Mouse (Mus musculus) liver, embryonic 14.5 days (tissue): Measurements from ENCODE around the gene Tmem170. TPM values are rescaled to one million over a fixed set of nuclear protein-coding genes. Genes with fewer than 3 reads are reported as not detected.

Experiments used
- ATAC-seq: fragments of 200-750 bp; cut with Nextera tagmentation; 2 replicates; pipeline ENCODE4 v1.8.0; 2017; ENCODE audit warnings: moderate number of reproducible peaks, mild to moderate bottlenecking, moderate library complexity; ENCODE audit not compliant: insufficient read depth
- DNase-seq, 3 experiments: peaks; one replicate each; pipeline ENCODE4 v3.0.0-alpha.2; 2012 to 2013; ENCODE audit warnings: low read depth in 3 of 3, low spot score in 3 of 3
- H3K27ac ChIP-seq: fragments of 300-500 bp; sonication (generic); 2 replicates; pipeline ENCODE4 v1.5.1; 2014; ENCODE audit warnings: moderate library complexity, mild to moderate bottlenecking, control low read depth, inconsistent platforms
- H3K27me3 ChIP-seq: fragments of 300-500 bp; sonication (generic); 2 replicates; pipeline ENCODE4 v1.6.1; 2014; ENCODE audit warnings: mild to moderate bottlenecking, low read length, moderate library complexity; ENCODE audit not compliant: control insufficient read depth, insufficient read depth
- H3K36me3 ChIP-seq: fragments of 300-500 bp; sonication (generic); replicated peaks from 2 replicates; pipeline ENCODE4 v1.6.1; 2014; ENCODE audit warnings: low read depth; ENCODE audit not compliant: control insufficient read depth, insufficient read depth
- H3K4me1 ChIP-seq, 2 experiments: fragments of 200-500 bp in 1 of 2; fragments of 300-500 bp in 1 of 2; sonication (generic) in 1 of 2; replicated peaks; 2 replicates each; pipeline ENCODE4 v1.6.1; 2012 to 2014; ENCODE audit warnings: antibody characterized with exemption in 1 of 2, inconsistent platforms in 1 of 2, low read length in 1 of 2; ENCODE audit not compliant: control insufficient read depth in 2 of 2, insufficient read depth in 2 of 2
- H3K4me2 ChIP-seq: fragments of 300-500 bp; sonication (generic); 2 replicates; pipeline ENCODE4 v1.6.1; 2014; ENCODE audit warnings: low read depth, mild to moderate bottlenecking, control low read depth, moderate library complexity
- H3K4me3 ChIP-seq, 2 experiments: fragments of 200-500 bp in 1 of 2; fragments of 300-500 bp in 1 of 2; sonication (generic) in 1 of 2; 2 replicates each; pipeline ENCODE4 v1.5.1; 2012 to 2014; ENCODE audit warnings: low read depth in 2 of 2, low read length in 2 of 2, mild to moderate bottlenecking in 2 of 2, control low read depth in 1 of 2, inconsistent platforms in 1 of 2, moderate library complexity in 1 of 2; ENCODE audit not compliant: insufficient read depth in 1 of 2
- H3K9ac ChIP-seq: fragments of 300-500 bp; sonication (generic); replicated peaks from 2 replicates; pipeline ENCODE4 v1.6.1; 2014; ENCODE audit warnings: mild to moderate bottlenecking, control low read depth, moderate library complexity
- H3K9me3 ChIP-seq: fragments of 300-500 bp; sonication (generic); 2 replicates; pipeline ENCODE4 v1.6.1; 2016; ENCODE audit warnings: low read length, mixed read lengths; ENCODE audit not compliant: control insufficient read depth
- CTCF ChIP-seq: IDR thresholded peaks from 2 replicates; pipeline ENCODE4 v1.5.1; 2016; ENCODE audit warnings: antibody characterized with exemption, low read depth, control low read depth
- EP300 ChIP-seq: IDR thresholded peaks from 2 replicates; pipeline ENCODE4 v1.6.1; 2016; ENCODE audit warnings: antibody characterized with exemption, low read depth
- WGBS: fragments of 180-500 bp; shearing (Covaris S2); extraction: QIAGEN DNeasy Blood & Tissue Kit; methylation state at CpG from one replicate; pipeline ENCODE4 v1.1.7; 2014; ENCODE audit not compliant: insufficient replicate concordance; 5-methylcytosine and 5-hydroxymethylcytosine counted together
- polyA plus RNA-seq, 2 experiments: library from polyadenylated mRNA; depleted of rRNA in 1 of 2; stranded (reverse) in 1 of 2; unstranded in 1 of 2; fragments of >200 nt; fragmentation: Nextera tagmentation in 1 of 2; extraction: Ambion mirVana in 1 of 2; gene quantifications; 2 replicates each; pipeline versions ENCODE4 v1.2.1 to v1.2.3; 2012 to 2014

The Tmem170 gene
- polyA plus RNA-seq, 2 experiments = 1.8 to 2.3 TPM

DNA sequence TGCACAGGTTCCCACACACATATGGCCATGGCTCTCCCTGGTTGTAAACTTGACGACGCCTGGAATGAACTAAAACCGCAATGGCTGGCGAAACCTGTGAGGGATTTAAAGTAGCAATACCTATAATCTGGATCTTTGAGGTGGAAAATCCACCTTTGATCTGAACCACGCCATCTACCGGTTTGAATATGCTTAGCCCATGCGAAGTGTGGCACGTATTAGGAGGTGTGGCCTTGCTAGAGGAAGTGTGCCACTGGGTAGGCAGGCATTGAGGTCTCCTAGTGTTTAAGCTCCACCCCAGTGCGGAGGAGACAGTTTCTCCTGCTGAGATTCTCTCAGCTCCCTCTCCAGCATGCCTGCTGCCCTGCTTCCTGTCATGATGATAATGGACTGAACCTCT lies 1.2 kb upstream of the Tmem170 start:
- peaks cover 7% of the 10 kb centered on the region in 2 experiments; a peak in 3 of 4 replicates for H3K4me1 ChIP-seq
- no peaks in the 10 kb centered on the region for H3K9me3 ChIP-seq
- 64% methylated on average over 9 of the region's 9 CpGs for WGBS

DNA sequence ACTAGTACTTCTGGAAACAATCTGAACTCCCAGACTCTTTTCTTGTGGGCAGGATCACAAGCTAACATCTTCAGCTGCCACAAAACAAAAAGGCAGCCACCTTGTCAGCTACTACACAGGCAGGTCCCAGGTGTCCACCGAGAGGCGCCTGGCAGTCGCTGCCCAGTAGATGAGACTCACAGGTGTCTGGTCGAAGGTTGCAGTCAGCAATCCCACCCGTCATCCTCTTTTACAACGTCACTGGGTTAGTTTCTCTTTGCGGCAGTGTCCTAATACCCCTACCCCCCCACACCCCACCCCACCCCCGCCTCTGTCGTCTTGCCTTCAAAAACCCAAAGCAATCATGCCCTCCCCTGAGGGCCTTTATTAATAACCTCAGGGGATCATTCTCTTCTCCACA lies 792 bp downstream of the Tmem170 start:
- Histone ChIP-seq H3K36me3 (no peaks in the 10 kb centered on the region), H3K4me3 (peak overlapping the region; percentile 71 to 72), H3K27me3 (no peaks in the 10 kb centered on the region), H3K9me3 (no peaks in the 10 kb centered on the region), H3K4me2 (peak overlapping the region; percentile 99), H3K4me1 (peaks cover 7% of the 10 kb centered on the region in 2 experiments; a peak in 3 of 4 replicates), H3K27ac (peak overlapping the region; percentile 54; the same call in 1 of the 2 replicates), H3K9ac (peak overlapping the region; percentile 86)
- ATAC-seq (no peak), DNase-seq (no peak)
- no peak for TF ChIP-seq EP300
- no peak for TF ChIP-seq CTCF
- WGBS = 28% methylated on average over 9 of the region's 9 CpGs

More for the DNA sequence above, 1.2 kb upstream of the Tmem170 start:
- Histone ChIP-seq H3K27me3 (no peaks in the 10 kb centered on the region), H3K4me3 (no peak overlapping the region), H3K4me2 (no peak overlapping the region), H3K27ac (no peak overlapping the region), H3K36me3 (no peaks in the 10 kb centered on the region), H3K9ac (no peak overlapping the region)
- TF ChIP-seq CTCF (peak; percentile 27; the same call in 1 of the 2 replicates), EP300 (no peak)
- ATAC-seq (no peak), DNase-seq (no peak)

- no peak overlapping the region for H3K4me3 ChIP-seq
- no peak for TF ChIP-seq CTCF
- no peak for TF ChIP-seq EP300
- H3K27ac ChIP-seq = no peak overlapping the region
- 53% methylated on average over 3 of the region's 3 CpGs for WGBS
- no peaks in the 10 kb centered on the region for H3K36me3 ChIP-seq
- ATAC-seq (no peak), DNase-seq (no peak)
- no peaks in the 10 kb centered on the region for H3K27me3 ChIP-seq
- H3K9ac ChIP-seq = no peak overlapping the region
- H3K4me1 ChIP-seq = peaks cover 5 to 7% of the 10 kb centered on the region in 2 experiments; a peak in 3 of 4 replicates
- H3K4me2 ChIP-seq = no peak overlapping the region
- H3K9me3 ChIP-seq = no peaks in the 10 kb centered on the region
Observed at GRCm38 (mm10) chr8:111871278-111871677, 5.3 kb downstream of the Tmem170 start.

DNA sequence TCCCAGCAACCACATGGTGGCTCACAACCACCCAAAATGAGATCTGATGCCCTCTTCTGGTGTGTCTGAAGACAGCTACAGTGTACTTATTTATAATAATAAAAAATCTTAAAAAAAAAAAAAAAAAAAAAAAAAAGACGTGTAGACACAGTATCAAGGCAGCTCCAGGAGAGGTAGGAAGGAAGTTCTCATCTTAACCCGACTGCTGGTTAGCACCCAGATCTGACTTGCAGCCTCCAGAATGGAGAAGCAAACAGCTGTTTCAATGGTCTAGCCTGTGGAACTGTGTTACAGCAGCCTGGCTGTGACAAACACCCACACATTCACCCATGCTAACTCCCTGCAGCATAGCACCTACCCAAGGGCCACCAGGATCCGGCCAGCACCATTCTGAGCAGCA lies 6.2 kb downstream of the Tmem170 start:
- no peaks in the 10 kb centered on the region for H3K9me3 ChIP-seq
- ATAC-seq (no peak), DNase-seq (no peak)
- no peak overlapping the region for H3K9ac ChIP-seq
- no peak overlapping the region for H3K4me2 ChIP-seq
- peaks cover 2 to 4% of the 10 kb centered on the region in 2 experiments; a peak in 2 of 4 replicates for H3K4me1 ChIP-seq
- no peaks in the 10 kb centered on the region for H3K27me3 ChIP-seq
- no peak overlapping the region for H3K27ac ChIP-seq
- WGBS = 41% methylated on average over 3 of the region's 3 CpGs
- H3K4me3 ChIP-seq = no peak overlapping the region
- no peak for TF ChIP-seq CTCF
- no peak for TF ChIP-seq EP300
- no peaks in the 10 kb centered on the region for H3K36me3 ChIP-seq

DNA sequence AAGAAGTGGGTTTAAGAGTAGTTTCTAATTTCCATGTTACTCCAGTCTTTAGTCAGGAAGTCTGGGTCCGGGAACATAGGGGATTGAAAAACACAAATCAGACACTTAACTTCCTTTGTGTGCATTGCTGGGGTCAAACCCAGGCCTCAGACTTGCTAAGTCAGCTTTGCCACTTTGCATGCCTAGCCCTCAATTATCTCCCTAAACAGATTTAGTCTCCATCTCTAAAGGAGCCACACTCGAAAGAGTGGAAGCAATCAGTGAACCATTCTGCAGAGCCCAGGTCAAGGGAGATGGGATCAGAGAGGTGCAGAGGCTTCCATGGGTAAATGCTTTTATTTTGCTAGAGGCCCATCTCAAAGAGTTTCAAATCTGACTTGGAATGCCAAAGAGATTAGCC lies 7.9 kb downstream of the Tmem170 start:
- H3K9ac ChIP-seq = no peak overlapping the region
- H3K4me1 ChIP-seq = no peaks in the 10 kb centered on the region
- no peaks in the 10 kb centered on the region for H3K27me3 ChIP-seq
- H3K9me3 ChIP-seq = no peaks in the 10 kb centered on the region
- no peak for TF ChIP-seq CTCF
- no peak for TF ChIP-seq EP300
- no peak for DNase-seq
- no peak overlapping the region for H3K4me2 ChIP-seq
- no peak overlapping the region for H3K27ac ChIP-seq
- WGBS = 47% methylated on average over 2 of the region's 2 CpGs
- no peak for ATAC-seq
- H3K36me3 ChIP-seq = no peaks in the 10 kb centered on the region
- H3K4me3 ChIP-seq = no peak overlapping the region
